Mouse (Mus musculus) kidney, postnatal 0 days (tissue): ENCODE measurements at regions not wholly inside any gene's neighbourhood (a gene's known extent, or its start where the extent isn't known, plus 50 kb on each side); places are given as distances from the start of the nearest gene placed in this dataset.

Experiments used
- ATAC-seq: fragments of 200-750 bp; cut with Nextera tagmentation; replicated peaks from 2 replicates; pipeline ENCODE4 v1.8.0; 2017; ENCODE audit warnings: low read depth, moderate number of reproducible peaks, moderate TSS enrichment, moderate library complexity; ENCODE audit not compliant: low FRiP score
- DNase-seq: peaks from one replicate; pipeline ENCODE4 v3.0.0-alpha.2; 2016; ENCODE audit warnings: low spot score
- H3K27ac ChIP-seq: fragments of 300-500 bp; sonication (generic); 2 replicates; pipeline ENCODE4 v1.5.1; 2014; ENCODE audit warnings: mild to moderate bottlenecking
- H3K27me3 ChIP-seq: fragments of 300-500 bp; sonication (generic); 2 replicates; pipeline ENCODE4 v1.6.1; 2014; ENCODE audit warnings: low read length, mixed read lengths; ENCODE audit not compliant: insufficient read depth
- H3K36me3 ChIP-seq: fragments of 300-500 bp; sonication (generic); 2 replicates; pipeline ENCODE4 v1.6.1; 2014; ENCODE audit warnings: low read length, mixed read lengths; ENCODE audit not compliant: insufficient read depth
- H3K4me1 ChIP-seq: fragments of 300-500 bp; sonication (generic); replicated peaks from 2 replicates; pipeline ENCODE4 v1.6.1; 2014; ENCODE audit warnings: antibody characterized with exemption, low read length, mixed read lengths; ENCODE audit not compliant: insufficient read depth
- H3K4me2 ChIP-seq: fragments of 300-500 bp; sonication (generic); 2 replicates; pipeline ENCODE4 v1.6.1; 2014; ENCODE audit warnings: mild to moderate bottlenecking, low read length, moderate library complexity, mixed read lengths
- H3K4me3 ChIP-seq: fragments of 300-500 bp; sonication (generic); replicated peaks from 2 replicates; pipeline ENCODE4 v1.5.1; 2014; ENCODE audit warnings: low read depth, low read length
- H3K9ac ChIP-seq: fragments of 300-500 bp; sonication (generic); 2 replicates; pipeline ENCODE4 v1.6.1; 2014; ENCODE audit warnings: low read depth, low read length
- H3K9me3 ChIP-seq: fragments of 300-500 bp; sonication (generic); replicated peaks from 2 replicates; pipeline ENCODE4 v1.6.1; 2016; ENCODE audit warnings: low read length, inconsistent platforms, mixed read lengths
- CTCF ChIP-seq: IDR thresholded peaks from 2 replicates; pipeline ENCODE4 v1.5.1; 2016; ENCODE audit warnings: antibody characterized with exemption, low read depth, mild to moderate bottlenecking, moderate library complexity
- WGBS: fragments of 180-500 bp; shearing (Covaris S2); extraction: QIAGEN DNeasy Blood & Tissue Kit; methylation state at CpG from one replicate; pipeline ENCODE4 v1.1.7; 2014; 5-methylcytosine and 5-hydroxymethylcytosine counted together

DNA sequence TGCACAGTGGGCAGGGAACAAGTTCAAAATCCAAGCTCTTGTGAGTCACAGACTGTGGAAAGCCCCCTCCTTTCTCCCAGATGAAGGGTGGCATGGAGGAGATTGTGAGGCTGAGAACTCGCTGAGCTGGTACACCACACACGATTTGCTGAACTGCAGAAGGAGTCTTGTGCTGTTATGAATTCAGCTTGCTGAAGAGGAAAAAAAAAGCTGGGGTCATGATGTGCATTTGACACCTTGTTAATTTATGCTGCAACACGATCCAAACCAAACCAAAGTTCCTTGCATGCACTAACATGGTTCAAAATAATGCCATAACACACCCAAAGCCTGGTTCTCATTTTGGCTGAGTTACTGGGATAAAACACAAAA is 485.9 kb downstream of the Hdgfl1 start:
- no peaks in the 10 kb centered on the region for H3K27me3 ChIP-seq
- H3K4me1 ChIP-seq: no peaks in the 10 kb centered on the region
- no peak overlapping the region for H3K4me3 ChIP-seq
- ATAC-seq (no peak), DNase-seq (no peak)
- no peaks in the 10 kb centered on the region for H3K36me3 ChIP-seq
- no peak overlapping the region for H3K27ac ChIP-seq
- H3K4me2 ChIP-seq: no peak overlapping the region
- TF ChIP-seq CTCF: no peak
- no peak overlapping the region for H3K9ac ChIP-seq
- no peaks in the 10 kb centered on the region for H3K9me3 ChIP-seq
- 31% methylated on average over 3 of the region's 3 CpGs for WGBS

DNA sequence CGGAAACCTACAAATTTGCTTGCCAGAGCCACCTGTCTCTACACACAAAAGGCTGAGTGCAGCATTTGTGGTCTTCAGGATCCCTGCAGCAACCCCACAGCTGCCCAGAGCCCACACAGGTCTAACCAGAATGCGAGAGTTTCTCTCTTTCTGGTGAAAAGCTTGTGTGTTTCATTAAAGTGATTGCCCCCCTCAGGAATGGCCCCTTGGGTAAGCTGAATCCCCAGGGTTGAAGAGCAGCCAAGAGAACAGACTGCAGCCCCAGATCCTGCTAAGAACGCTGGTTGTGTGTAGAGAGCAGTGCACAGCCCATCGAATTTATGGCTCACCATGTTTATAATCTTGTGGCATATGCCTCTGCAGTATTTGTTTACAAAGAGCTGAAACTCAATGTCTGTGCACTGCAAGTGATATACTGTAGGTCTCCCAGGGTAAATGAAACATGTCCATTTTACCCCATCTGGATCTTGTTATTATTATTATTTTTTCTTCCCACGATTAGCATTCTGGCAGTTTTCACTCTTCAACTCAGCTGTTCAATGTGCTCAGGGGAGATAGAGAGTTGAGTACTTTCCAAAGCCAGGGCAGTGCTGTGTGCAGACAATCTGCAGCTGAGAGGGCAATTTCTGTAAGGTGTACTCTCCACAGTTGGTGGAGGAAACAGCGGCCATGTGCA is 486.4 kb downstream of the Hdgfl1 start:
- ATAC-seq (no peak), DNase-seq (peak; percentile 21)

GRCm38 (mm10) chr13:26282291-26282690 is 487.7 kb downstream of the Hdgfl1 start:
- TF ChIP-seq CTCF: no peak
- Histone ChIP-seq H3K9me3 (no peaks in the 10 kb centered on the region), H3K27ac (no peak overlapping the region), H3K4me3 (no peak overlapping the region), H3K27me3 (no peaks in the 10 kb centered on the region), H3K4me1 (no peaks in the 10 kb centered on the region), H3K9ac (no peak overlapping the region), H3K4me2 (no peak overlapping the region), H3K36me3 (no peaks in the 10 kb centered on the region)
- no peak for DNase-seq
- no peak for ATAC-seq
- WGBS: 66% methylated on average over 3 of the region's 3 CpGs

More for the DNA sequence above, 486.4 kb downstream of the Hdgfl1 start:
- H3K9me3 ChIP-seq: no peaks in the 10 kb centered on the region
- no peak overlapping the region for H3K4me3 ChIP-seq
- no peak overlapping the region for H3K9ac ChIP-seq
- TF ChIP-seq CTCF: no peak
- no peaks in the 10 kb centered on the region for H3K4me1 ChIP-seq
- WGBS: 47% methylated on average over 6 of the region's 6 CpGs
- H3K36me3 ChIP-seq: no peaks in the 10 kb centered on the region
- no peaks in the 10 kb centered on the region for H3K27me3 ChIP-seq
- H3K4me2 ChIP-seq: no peak overlapping the region
- no peak overlapping the region for H3K27ac ChIP-seq

DNA sequence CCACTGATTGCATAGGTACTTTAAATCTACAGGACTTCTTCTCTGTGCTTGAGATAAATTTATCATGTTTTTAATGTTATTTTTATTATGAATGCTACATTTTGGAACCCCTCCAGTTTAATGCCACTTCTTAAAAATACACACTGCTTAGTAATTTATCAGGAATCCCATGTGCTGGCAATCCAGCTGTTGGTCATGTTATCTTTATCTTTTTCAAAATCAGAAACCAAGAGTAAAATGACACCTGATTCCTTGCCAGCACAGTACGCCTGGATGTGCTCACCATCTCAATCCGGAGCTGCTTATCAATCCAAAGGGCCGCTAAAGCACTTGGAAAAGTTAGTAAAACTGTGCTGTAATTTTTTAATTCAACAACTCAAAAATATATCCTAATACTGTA is 497.1 kb downstream of the Hdgfl1 start:
- H3K36me3 ChIP-seq: no peaks in the 10 kb centered on the region
- H3K9ac ChIP-seq: no peak overlapping the region
- H3K4me1 ChIP-seq: no peaks in the 10 kb centered on the region
- TF ChIP-seq CTCF: no peak
- H3K4me3 ChIP-seq: no peak overlapping the region
- no peaks in the 10 kb centered on the region for H3K27me3 ChIP-seq
- ATAC-seq (no peak), DNase-seq (no peak)
- H3K27ac ChIP-seq: no peak overlapping the region
- 76% methylated on average over 3 of the region's 3 CpGs for WGBS
- no peaks in the 10 kb centered on the region for H3K9me3 ChIP-seq
- H3K4me2 ChIP-seq: no peak overlapping the region

DNA sequence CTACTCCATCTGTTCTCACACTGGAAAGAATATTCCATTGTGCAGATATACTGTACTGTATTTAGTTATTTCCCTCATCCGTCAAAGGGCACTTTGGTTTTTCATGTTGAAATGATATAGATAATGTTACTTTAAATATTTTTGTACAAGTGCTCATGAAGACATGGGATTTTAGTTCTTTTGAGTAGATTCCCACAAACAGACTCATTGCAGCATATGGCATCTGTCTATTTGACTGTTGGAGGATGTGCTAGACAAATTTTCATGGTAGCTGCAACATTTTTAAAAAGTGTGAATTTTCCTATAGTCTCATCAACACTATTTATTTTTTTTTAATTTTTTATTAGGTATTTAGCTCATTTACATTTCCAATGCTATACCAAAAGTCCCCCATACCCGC is 502.5 kb downstream of the Hdgfl1 start:
- H3K36me3 ChIP-seq: no peaks in the 10 kb centered on the region
- no peaks in the 10 kb centered on the region for H3K4me1 ChIP-seq
- no peak overlapping the region for H3K9ac ChIP-seq
- no peaks in the 10 kb centered on the region for H3K27me3 ChIP-seq
- ATAC-seq: no peak
- H3K4me3 ChIP-seq: no peak overlapping the region
- whole genome bisulfite sequencing: 98% methylated on average over 2 of the region's 2 CpGs
- DNase-seq: no peak
- TF ChIP-seq CTCF: no peak
- H3K27ac ChIP-seq: no peak overlapping the region
- no peaks in the 10 kb centered on the region for H3K9me3 ChIP-seq
- no peak overlapping the region for H3K4me2 ChIP-seq

DNA sequence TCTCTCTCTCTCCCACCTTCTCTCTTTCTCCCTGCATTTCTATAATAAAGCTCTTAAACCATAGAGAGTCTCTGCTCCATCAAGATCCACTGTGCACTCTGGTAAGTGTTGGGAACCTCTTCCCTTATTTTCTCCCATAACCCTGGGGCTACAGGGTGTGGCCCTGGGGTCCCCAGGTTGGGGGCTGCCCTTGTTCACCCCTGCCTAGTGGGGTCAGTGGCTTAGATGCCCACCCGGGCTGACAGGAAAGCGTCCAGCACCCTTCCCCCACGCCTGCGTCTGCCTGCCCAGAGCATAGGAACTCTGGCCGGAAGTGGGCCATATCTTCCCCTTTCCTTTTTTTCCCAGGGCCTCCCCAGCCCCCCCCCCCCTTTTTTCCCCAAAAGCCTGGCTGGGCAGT is 534.0 kb downstream of the Hdgfl1 start:
- DNase-seq (no peak), ATAC-seq (no peak)
- Histone ChIP-seq H3K4me1 (no peaks in the 10 kb centered on the region), H3K4me2 (no peak overlapping the region), H3K9ac (no peak overlapping the region), H3K36me3 (no peaks in the 10 kb centered on the region), H3K4me3 (no peak overlapping the region), H3K27ac (no peak overlapping the region), H3K9me3 (no peaks in the 10 kb centered on the region), H3K27me3 (no peaks in the 10 kb centered on the region)
- WGBS: 79% methylated on average over 5 of the region's 5 CpGs
- TF ChIP-seq CTCF: no peak

GRCm38 (mm10) chr13:26234703-26235102 is 535.3 kb downstream of the Hdgfl1 start:
- no peaks in the 10 kb centered on the region for H3K36me3 ChIP-seq
- DNase-seq: peak; percentile 32
- no peaks in the 10 kb centered on the region for H3K27me3 ChIP-seq
- H3K9me3 ChIP-seq: no peaks in the 10 kb centered on the region
- no peak overlapping the region for H3K4me3 ChIP-seq
- no peaks in the 10 kb centered on the region for H3K4me1 ChIP-seq
- no peak overlapping the region for H3K4me2 ChIP-seq
- no peak overlapping the region for H3K27ac ChIP-seq
- no peak overlapping the region for H3K9ac ChIP-seq
- no peak for ATAC-seq
- 37% methylated on average over 1 of the region's 1 CpGs for WGBS
- no peak for TF ChIP-seq CTCF
